Mouse (Mus musculus) frontal cortex, adult 2 months (tissue): ENCODE results near the gene Vmn1r58. TPM values are rescaled to one million over a fixed set of nuclear protein-coding genes. Genes with fewer than 3 reads are reported as not detected.
"Not testable (repeated sequence)": the region's sequence is repeated elsewhere in the genome, so short reads cannot be mapped to it uniquely, and the experiment has no call there.

Experiments
- DNase-seq, 2 experiments: peaks; one replicate each; pipeline ENCODE4 v3.0.0; 2022; ENCODE audit warnings: low spot score in 1 of 2; ENCODE audit errors: extremely low spot score in 1 of 2
- polyA plus RNA-seq: library from polyadenylated mRNA; depleted of rRNA; stranded (reverse); fragments of >200 nt; gene quantifications from 2 replicates; pipeline ENCODE4 v1.2.3, GENCODE M21; 2012; rRNA removed

The Vmn1r58 gene
- not detected in 2 replicates for polyA plus RNA-seq

- not testable (repeated sequence) for DNase-seq
Measured at GRCm38 (mm10) chr7:5413296-5413695, at the start of gene Vmn1r58. Gene Vmn1r58, minus strand, starts transcription at chr7:5413396.

DNA sequence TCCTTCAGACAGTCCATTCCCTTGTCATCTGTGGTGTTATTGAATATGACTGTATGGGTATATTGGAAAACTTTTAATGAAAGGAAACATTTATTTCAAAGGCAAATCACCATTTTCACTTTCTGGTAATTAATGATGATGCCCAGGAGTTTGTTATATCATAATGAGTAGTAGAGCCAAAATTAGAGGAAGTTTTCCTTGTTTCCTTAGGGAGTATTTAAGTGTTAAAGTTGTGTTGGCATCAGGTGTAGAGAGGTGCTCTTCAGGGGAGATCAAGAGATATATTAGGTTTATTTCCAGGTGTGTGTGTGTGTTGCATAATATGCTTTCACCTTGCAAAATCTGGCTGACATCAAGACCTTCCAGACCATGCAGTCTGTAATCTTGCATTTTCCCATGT is 43.5 kb upstream of the Vmn1r58 start, which contains the start of gene Vmn1r59:
Gene Vmn1r59, minus strand, starts transcription at position 101 of the 400 bp plus-strand sequence.
- DNase-seq = no peak

DNA sequence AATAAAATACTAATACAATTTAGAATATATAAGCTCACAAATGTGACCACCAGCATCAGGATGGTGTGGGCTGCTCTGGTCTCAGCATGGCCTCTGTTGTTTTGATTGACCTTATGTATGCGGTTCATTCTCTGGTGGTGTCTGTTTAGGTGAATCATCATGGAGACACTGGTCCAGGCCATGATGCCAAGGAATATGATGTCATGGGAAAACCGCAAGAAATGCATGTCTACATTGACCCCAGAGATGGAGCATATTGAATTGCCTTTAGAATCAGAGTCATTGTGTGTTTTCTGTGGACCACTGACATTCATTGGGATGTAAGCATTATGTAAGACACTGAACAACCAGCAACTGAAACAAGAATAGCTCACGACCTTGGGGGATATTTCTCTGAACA is 40.8 kb upstream of the Vmn1r58 start:
- DNase-seq = not testable (repeated sequence)

GRCm38 (mm10) chr7:5448627-5449026 is 35.4 kb upstream of the Vmn1r58 start:
- no peak for DNase-seq

DNA sequence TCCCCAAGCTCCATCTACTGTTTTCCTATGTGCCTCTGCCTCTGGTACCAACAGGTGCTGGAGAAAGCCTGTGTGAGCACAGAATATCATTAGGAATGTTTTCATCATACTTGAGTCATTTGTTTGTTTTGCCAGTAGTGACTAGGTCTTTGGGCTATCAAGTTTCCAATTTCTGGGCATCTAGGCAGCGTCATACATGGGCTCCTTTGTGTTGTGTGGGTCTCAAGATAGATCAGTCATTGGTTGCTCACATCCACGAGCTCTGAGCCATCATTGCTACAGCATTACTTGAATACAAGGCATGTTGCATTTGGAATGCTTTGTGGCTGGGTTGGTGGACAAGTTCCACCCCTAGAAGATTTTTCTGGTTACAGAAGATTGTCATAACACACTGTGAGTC is 7.0 kb downstream of the Vmn1r58 start:
- no peak for DNase-seq

GRCm38 (mm10) chr7:5366724-5367123 is 46.5 kb downstream of the Vmn1r58 start:
- no peak for DNase-seq

DNA sequence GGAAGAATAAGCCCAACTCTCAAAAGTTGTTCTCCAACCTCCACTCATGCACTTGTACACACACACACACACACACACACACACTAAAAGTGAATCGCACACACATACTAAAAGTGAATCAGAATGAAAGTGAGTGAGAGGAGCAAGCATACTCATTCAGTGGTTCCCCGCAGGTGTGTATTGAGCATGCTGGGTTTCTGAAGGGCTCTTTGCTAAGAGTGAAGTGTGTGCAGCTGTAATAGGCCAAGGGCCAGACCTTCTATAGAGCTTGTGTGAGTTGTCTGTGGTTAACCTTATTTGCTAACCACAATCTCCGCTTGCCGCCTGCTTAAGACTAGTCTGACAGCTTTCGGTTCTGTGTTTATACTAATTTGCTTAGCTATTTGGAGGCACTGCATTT is 49.6 kb downstream of the Vmn1r58 start:
- no peak for DNase-seq

Other genes starting within 250 kb of the Vmn1r58 start
- gene Vmn1r56, start 216.6 kb downstream of the Vmn1r58 start, polyA plus RNA-seq = not detected in 2 replicates
- gene Vmn1r57, start 194.9 kb downstream of the Vmn1r58 start, polyA plus RNA-seq = not detected in 2 replicates
- gene Gm5065, start 62.9 kb downstream of the Vmn1r58 start, polyA plus RNA-seq = not detected in 2 replicates
- not detected in 2 replicates for gene Nlrp2, start 62.4 kb downstream of the Vmn1r58 start, polyA plus RNA-seq
- not detected in 2 replicates for gene Vmn1r59, start 43.4 kb upstream of the Vmn1r58 start, polyA plus RNA-seq
- not detected in 2 replicates for gene Vmn2r28, start 80.6 kb upstream of the Vmn1r58 start, polyA plus RNA-seq
- gene Vmn1r60, start 133.9 kb upstream of the Vmn1r58 start, polyA plus RNA-seq = not detected in 2 replicates
- gene Vmn1r61, start 199.9 kb upstream of the Vmn1r58 start, polyA plus RNA-seq = not detected in 2 replicates